24 mouse cellular contexts compared by ENCODE assay signal in genomic region chr10:117339241-117339640, GRCm38 (mm10). TPM values are rescaled to one million over a fixed set of nuclear protein-coding genes. Genes with fewer than 3 reads are reported as not detected.
"Had no signal": no experiment of that assay in that cellular context is flagged by ENCODE, and none has a peak within 500 bp of the region (broad histone marks: within the 10 kb centered on the region; RNA-seq: fewer than 3 reads in every experiment).

No protein-coding gene starts in this region.

- DNase-seq: forebrain, postnatal 0 days; gastrocnemius, postnatal 14 days; gastrocnemius, postnatal 36 days; heart, adult 18-20 months; heart, postnatal 10 days; heart, postnatal 36 days; kidney, adult 11 months; kidney, adult 9 months; kidney, postnatal 14 days; layer of hippocampus, adult 9-11 months; layer of hippocampus, postnatal 36 days had no signal

- H3K36me3 ChIP-seq: hindbrain, embryonic 13.5 days; hindbrain, embryonic 15.5 days; intestine, embryonic 15.5 days; kidney, embryonic 15.5 days had no signal

- H3K9ac ChIP-seq: forebrain, postnatal 0 days; heart, embryonic 12.5 days; hindbrain, embryonic 13.5 days; hindbrain, embryonic 15.5 days; intestine, embryonic 15.5 days; kidney, embryonic 15.5 days; limb, embryonic 12.5 days had no signal

- H3K27ac ChIP-seq: heart, embryonic 10.5 days; hindbrain, embryonic 13.5 days; hindbrain, embryonic 15.5 days; hindbrain, postnatal 0 days; intestine, embryonic 15.5 days; kidney, embryonic 15.5 days; kidney, postnatal 0 days; left cerebral cortex, adult 2 months; limb, embryonic 10.5 days; limb, embryonic 12.5 days had no signal

- ATAC-seq: forebrain, postnatal 0 days; hindbrain, postnatal 0 days; intestine, embryonic 15.5 days had no signal

- H3K9me3 ChIP-seq: heart, embryonic 10.5 days; heart, embryonic 12.5 days; hindbrain, embryonic 13.5 days; hindbrain, embryonic 15.5 days; intestine, embryonic 15.5 days; kidney, embryonic 15.5 days; limb, embryonic 10.5 days; limb, embryonic 12.5 days had no signal

- H3K27me3 ChIP-seq: heart, embryonic 12.5 days; hindbrain, embryonic 13.5 days; hindbrain, embryonic 15.5 days; intestine, embryonic 15.5 days; kidney, embryonic 15.5 days; limb, embryonic 12.5 days had no signal

- H3K4me2 ChIP-seq: heart, embryonic 12.5 days; hindbrain, embryonic 13.5 days; hindbrain, embryonic 15.5 days; intestine, embryonic 15.5 days; kidney, embryonic 15.5 days; limb, embryonic 12.5 days had no signal

- H3K4me1 ChIP-seq: hindbrain, embryonic 13.5 days; hindbrain, embryonic 15.5 days; intestine, embryonic 15.5 days; kidney, embryonic 15.5 days; limb, embryonic 10.5 days; limb, embryonic 12.5 days had no signal

- H3K4me3 ChIP-seq: heart, embryonic 10.5 days; heart, embryonic 12.5 days; hindbrain, embryonic 13.5 days; hindbrain, embryonic 15.5 days; intestine, embryonic 15.5 days; kidney, embryonic 15.5 days; left cerebral cortex, adult 2 months; limb, embryonic 10.5 days; limb, embryonic 12.5 days had no signal

RNA-seq across cellular contexts. Expression of gene Lyz1, which starts 46.6 kb away (rescaled TPM):
- polyA plus RNA-seq: hindbrain, embryonic 11.5 days; hindbrain, embryonic 13.5 days; hindbrain, embryonic 15.5 days; hindbrain, postnatal 0 days; kidney, embryonic 15.5 days; limb, embryonic 10.5 days; limb, embryonic 12.5 days; liver, adult 2 months had no signal
